Mouse (Mus musculus) cerebellum, postnatal 25 days (tissue): ENCODE measurements around the gene Tmem164.
A peak's percentile ranks its signal among the peaks of the same experiment; 100 is the strongest.
"Not testable (repeated sequence)": the region's sequence is repeated elsewhere in the genome, so short reads cannot be mapped to it uniquely, and the experiment has no call there.

Source experiments
- DNase-seq, 2 experiments: peaks; one replicate each; pipeline ENCODE4 v3.0.0; 2021; ENCODE audit warnings: mixed read lengths in 2 of 2

Gene Tmem164

DNA sequence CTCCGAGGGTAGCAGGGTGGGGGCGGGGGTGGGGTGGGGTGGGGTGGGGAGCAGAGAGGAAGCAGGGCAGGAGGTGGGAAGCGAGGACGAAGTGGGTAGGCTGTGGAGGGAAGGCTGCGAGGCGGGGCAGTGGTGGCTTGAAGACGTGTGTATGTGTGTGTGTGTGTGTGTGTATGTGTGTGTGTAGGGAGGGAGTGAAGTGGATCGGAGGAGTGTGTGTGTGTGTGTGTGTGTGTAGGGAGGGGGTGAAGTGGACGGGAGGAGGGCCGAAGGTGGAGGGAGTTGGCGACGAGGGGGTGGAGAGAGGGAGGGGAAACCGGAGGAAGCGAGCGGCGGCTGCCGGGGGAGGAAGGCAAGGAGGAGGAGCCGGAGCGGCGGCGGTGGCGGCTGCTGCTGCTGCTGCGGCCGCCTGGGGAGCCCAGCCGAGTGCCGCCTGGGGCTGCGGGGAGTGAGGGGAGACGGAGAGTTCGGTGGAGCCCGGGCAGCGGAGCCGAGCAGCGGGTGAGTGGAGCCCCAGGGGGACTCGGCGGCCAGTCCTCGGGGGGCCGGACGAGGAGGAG lies at the start of gene Tmem164:
Tmem164 (plus strand) TSS at position 351 of the 560 bp plus-strand sequence.
- DNase-seq = peak; percentile 73 to 81

DNA sequence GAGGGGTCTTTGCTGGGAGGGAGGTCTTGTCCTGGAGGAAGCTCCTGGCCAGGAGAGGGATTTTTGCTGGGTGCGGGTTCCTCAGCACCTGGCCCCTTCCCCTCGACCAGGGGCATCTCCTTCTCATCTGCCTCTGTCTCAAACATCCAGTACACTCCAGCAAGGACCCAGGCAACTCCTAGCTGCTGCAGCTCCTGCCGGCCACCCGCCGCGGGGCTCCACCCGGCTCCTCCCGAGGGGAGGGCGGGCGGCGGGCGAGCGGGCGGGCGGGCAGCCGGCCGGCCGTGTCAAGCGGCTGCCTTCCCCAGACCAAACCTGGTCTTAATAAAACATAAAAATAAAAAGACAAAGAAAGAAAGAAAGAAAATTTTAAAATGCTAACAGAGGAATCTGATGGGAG lies 48.2 kb upstream of the Tmem164 start:
- not testable (repeated sequence) for DNase-seq

GRCm38 (mm10) chrX:142647202-142647601 lies 34.0 kb upstream of the Tmem164 start:
- no peak for DNase-seq

- DNase-seq = peak in 1 of 2 experiments; percentile 8
Observed at GRCm38 (mm10) chrX:142650117-142650764, 31.0 kb upstream of the Tmem164 start.

DNA sequence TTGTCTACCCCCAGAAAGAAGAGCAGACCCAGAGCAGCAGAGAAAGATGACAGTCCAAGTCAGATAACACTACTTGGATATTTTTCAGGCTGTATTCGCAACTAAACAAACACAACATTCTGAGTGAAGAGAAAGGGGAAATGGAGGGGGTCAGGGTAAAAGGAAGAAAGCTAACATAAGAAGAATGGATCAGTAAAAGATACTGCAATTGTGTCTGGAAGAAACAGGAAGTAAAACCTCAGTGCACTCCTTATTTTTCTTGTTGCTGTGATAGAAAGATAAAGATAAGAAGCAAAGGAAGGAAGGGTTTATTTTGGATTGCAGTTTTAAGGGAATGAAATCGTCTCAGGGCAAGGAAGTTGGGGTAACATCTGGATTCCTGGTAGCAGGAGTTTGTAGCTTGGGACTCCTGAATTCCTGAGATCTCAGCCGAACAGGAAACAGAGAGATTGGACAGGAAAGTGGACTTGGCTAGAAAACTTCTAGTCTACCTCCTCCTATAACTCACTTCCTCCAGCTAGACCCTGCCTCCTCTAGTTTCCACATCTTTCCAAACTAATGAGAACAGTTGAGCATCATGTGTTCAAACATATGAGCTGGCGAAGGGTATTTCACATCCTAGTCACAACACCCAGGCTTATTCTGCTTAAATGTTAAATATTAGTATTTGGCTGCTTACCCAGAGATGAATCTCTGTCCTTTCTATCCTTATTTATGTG lies 16.3 kb upstream of the Tmem164 start:
- DNase-seq = no peak

- DNase-seq = no peak
Observed at GRCm38 (mm10) chrX:142665423-142665805, 15.8 kb upstream of the Tmem164 start.

DNA sequence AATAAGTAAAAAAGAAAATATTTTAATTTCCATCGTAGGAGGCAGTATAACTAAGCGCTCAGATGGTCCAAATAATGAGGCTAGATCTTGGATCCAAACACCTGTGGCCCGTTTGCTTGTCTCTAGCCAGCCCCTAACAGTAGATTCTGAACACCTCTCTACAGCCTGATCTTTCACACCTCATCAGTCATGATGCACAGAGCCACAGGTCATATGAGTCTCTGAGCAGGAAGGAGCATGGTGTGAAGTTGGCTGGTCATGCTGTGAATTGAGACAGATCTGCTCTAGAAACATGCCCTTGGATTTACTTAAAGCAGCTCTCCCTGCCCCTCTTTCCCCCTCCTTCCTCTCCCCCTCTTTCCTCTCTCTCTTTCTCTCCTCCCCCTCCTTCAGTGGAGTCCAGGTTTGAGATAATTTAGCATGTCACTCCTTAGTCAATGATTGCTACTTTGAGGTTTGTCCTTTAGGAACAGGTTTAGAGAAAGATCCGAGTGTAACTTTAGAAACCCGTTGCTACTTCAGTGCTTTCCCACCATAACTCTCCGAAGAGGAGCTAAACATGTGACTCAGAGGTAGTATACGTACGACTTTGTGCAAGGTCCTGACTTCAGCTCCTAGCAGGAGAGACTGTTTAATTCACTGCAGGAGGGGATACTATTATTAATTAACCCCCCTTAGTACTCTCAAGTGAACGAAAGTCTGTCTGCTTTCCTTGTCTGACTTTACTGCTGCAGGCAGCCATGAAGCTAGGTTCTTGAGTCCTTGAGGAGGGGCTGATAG lies 11.7 kb upstream of the Tmem164 start:
- DNase-seq = no peak

- no peak for DNase-seq
Observed at GRCm38 (mm10) chrX:142670121-142670520, 11.1 kb upstream of the Tmem164 start.

GRCm38 (mm10) chrX:142671141-142671540 lies 10.1 kb upstream of the Tmem164 start:
- no peak for DNase-seq

GRCm38 (mm10) chrX:142672701-142673100 lies 8.5 kb upstream of the Tmem164 start:
- DNase-seq = no peak

- DNase-seq = no peak
Observed at GRCm38 (mm10) chrX:142677193-142677592, 4.0 kb upstream of the Tmem164 start.

- no peak for DNase-seq
Observed at GRCm38 (mm10) chrX:142678499-142679474, 2.4 kb upstream of the Tmem164 start.

DNA sequence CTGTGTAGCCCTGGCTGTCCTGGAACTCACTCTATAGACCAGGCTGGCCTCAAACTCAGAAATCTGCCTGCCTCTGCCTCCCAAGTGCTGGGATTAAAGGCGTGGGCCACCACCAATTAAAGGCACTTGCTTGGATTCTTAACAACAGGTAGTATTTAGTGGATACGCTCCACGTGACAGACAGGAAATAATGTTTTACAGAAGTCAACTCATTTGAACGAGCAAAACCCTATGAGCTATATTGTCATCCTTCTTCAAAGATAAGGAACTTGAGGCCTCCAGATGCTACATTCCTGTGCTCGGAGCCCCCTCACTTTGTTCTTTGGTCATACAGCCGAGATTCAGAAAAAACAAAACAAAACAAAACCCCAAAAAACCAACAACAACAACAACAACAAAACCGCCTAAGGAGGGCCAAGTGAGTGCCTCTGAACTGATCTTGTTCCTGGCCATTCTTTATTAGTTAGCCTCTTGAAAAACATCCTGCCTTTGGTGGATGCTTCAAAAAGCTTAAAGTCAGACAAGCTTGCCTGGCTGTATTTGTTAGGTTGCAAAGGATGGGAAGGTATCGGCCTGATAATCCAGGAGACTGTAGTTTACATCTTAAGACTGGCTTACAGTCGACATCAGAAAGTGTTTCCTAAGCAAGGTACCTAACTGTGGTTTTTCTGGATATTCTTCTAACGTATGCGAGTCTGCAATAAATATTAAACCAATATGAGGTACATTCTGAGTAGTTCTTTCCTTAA lies 1.5 kb upstream of the Tmem164 start:
- no peak for DNase-seq

- DNase-seq = peak; percentile 32 to 57
Observed at GRCm38 (mm10) chrX:142680391-142681055, 683 bp upstream of the Tmem164 start.

DNA sequence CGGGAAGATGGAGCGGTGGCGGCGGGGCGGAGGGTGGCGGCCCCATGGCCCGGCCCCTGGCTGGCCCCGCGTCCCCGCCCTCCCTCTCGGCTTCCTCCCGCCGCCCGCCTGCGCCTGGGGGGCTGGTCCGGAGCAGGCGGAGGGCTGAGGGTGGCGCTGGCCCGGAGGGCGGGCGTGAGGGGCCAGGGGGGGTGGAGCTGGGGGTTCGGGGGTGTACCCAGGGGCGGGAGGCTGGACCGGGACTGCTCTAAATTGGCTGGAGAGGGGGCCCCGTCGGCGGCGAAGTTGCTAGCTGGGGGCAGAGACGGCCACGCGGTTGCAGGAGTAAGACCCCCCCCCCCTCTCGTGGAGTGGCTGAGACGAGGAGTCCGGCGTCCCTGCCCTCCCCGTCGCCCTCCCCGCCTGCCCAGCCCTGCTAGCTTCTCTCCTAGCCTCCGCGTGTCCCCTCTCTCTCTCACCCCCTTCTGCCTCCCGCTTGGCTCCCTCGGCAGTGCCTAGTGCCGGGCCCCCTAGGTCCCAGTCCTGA lies 473 bp downstream of the Tmem164 start:
- DNase-seq = no peak

- peak; percentile 32 to 37 for DNase-seq
Observed at GRCm38 (mm10) chrX:142682176-142682820, 1.1 kb downstream of the Tmem164 start.

GRCm38 (mm10) chrX:142682990-142683389 lies 1.8 kb downstream of the Tmem164 start:
- DNase-seq = peak in 1 of 2 experiments; percentile 22

DNA sequence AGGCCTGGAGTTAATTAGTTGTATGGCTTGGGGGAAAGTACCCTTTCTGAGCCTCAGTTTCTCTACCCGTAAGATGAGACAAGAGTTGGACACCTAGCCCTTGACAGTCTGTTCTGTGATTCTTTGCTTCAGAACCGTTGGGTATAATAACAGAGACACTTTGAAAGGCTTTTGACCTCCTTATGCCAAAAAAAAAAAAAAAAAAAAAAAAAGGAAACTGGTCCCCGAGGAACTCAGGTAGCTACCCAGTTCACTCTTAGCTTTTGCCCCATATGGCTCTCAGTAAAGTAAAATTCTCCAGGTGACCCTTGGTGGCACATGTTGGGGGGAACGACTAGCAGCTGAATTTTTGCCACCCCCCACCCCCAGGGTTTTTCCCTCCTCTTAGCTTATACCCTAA lies 3.5 kb downstream of the Tmem164 start:
- DNase-seq = no peak

GRCm38 (mm10) chrX:142685676-142686075 lies 4.5 kb downstream of the Tmem164 start:
- peak in 1 of 2 experiments; percentile 21 for DNase-seq

GRCm38 (mm10) chrX:142688509-142688908 lies 7.3 kb downstream of the Tmem164 start:
- DNase-seq = no peak
